Mouse (Mus musculus) MEL (cell line): ENCODE measurements at regions not wholly inside any gene's neighbourhood (a gene's known extent, or its start where the extent isn't known, plus 50 kb on each side); places are given as distances from the start of the nearest gene placed in this dataset.

Experiments used
- DNase-seq: peaks from one replicate; pipeline ENCODE4 v3.0.0; 2011; ENCODE audit warnings: low read depth, low spot score
- H3K27ac ChIP-seq: 2 replicates; pipeline ENCODE4 v1.5.1; 2012; ENCODE audit warnings: low read depth, mild to moderate bottlenecking, control low read depth, low read length, moderate library complexity; ENCODE audit not compliant: control insufficient read depth
- H3K27me3 ChIP-seq, 2 experiments: fragments of 150-350 bp in 1 of 2; sonication (generic) in 1 of 2; 2 replicates each; pipeline ENCODE4 v1.6.1; 2012; ENCODE audit warnings: low read length in 2 of 2, mild to moderate bottlenecking in 2 of 2, improper control_type of control experiment in 1 of 2, moderate library complexity in 1 of 2; ENCODE audit not compliant: insufficient read depth in 2 of 2, control insufficient read depth in 1 of 2
- H3K36me3 ChIP-seq, 2 experiments: 2 replicates each; pipeline ENCODE4 v1.6.1; 2012 to 2014; ENCODE audit warnings: low read length in 2 of 2, improper control_type of control experiment in 1 of 2, inconsistent platforms in 1 of 2, mild to moderate bottlenecking in 1 of 2; ENCODE audit not compliant: insufficient read depth in 2 of 2, control insufficient read depth in 1 of 2
- H3K4me1 ChIP-seq, 2 experiments: fragments of 150-350 bp in 1 of 2; sonication (generic) in 1 of 2; 2 replicates each; pipeline ENCODE4 v1.6.1; 2012; ENCODE audit warnings: low read length in 2 of 2, improper control_type of control experiment in 1 of 2, mild to moderate bottlenecking in 1 of 2; ENCODE audit not compliant: insufficient read depth in 2 of 2, control insufficient read depth in 1 of 2
- H3K4me3 ChIP-seq, 2 experiments: fragments of 150-350 bp in 1 of 2; sonication (generic) in 1 of 2; 2 replicates each; pipeline ENCODE4 v1.5.1; 2012; ENCODE audit warnings: low read depth in 2 of 2, low read length in 2 of 2, mild to moderate bottlenecking in 2 of 2, moderate library complexity in 2 of 2, control low read depth in 1 of 2, improper control_type of control experiment in 1 of 2; ENCODE audit not compliant: control insufficient read depth in 1 of 2, insufficient read depth in 1 of 2
- H3K79me2 ChIP-seq: 2 replicates; pipeline ENCODE4 v1.6.1; 2012; ENCODE audit warnings: mild to moderate bottlenecking, low read length, moderate library complexity; ENCODE audit not compliant: control insufficient read depth, poor library complexity, insufficient read depth
- H3K9ac ChIP-seq: 2 replicates; pipeline ENCODE4 v1.6.1; 2012; ENCODE audit warnings: low read depth, mild to moderate bottlenecking, control low read depth, low read length, moderate library complexity; ENCODE audit not compliant: control insufficient read depth, poor library complexity, severe bottlenecking
- H3K9me3 ChIP-seq: fragments of 150-350 bp; sonication (generic); replicated peaks from 2 replicates; pipeline ENCODE4 v1.6.1; 2012; ENCODE audit warnings: mild to moderate bottlenecking, low read length, improper control_type of control experiment, moderate library complexity; ENCODE audit not compliant: insufficient read depth
- BHLHE40 ChIP-seq: IDR thresholded peaks from 2 replicates; pipeline ENCODE4 v1.6.1; 2012; ENCODE audit warnings: low read depth, mild to moderate bottlenecking, inconsistent platforms, low read length, improper control_type of control experiment, borderline replicate concordance
- CHD1 ChIP-seq: IDR thresholded peaks from 2 replicates; pipeline ENCODE4 v1.6.1; 2012; ENCODE audit warnings: low read depth, mild to moderate bottlenecking, inconsistent platforms, low read length, improper control_type of control experiment
- CHD2 ChIP-seq: IDR thresholded peaks from 2 replicates; pipeline ENCODE4 v1.6.1; 2011; ENCODE audit warnings: low read length, improper control_type of control experiment
- CTCF ChIP-seq, 3 experiments: IDR thresholded peaks in 2 of 3; conservative IDR thresholded peaks in 1 of 3; 2 replicates each; pipeline ENCODE4 v1.5.1; 2011 to 2012; ENCODE audit warnings: low read length in 3 of 3, low read depth in 2 of 3, mild to moderate bottlenecking in 2 of 3, improper control_type of control experiment in 1 of 3, inconsistent platforms in 1 of 3, mixed read lengths in 1 of 3, moderate library complexity in 1 of 3; ENCODE audit not compliant: control insufficient read depth in 1 of 3, insufficient read depth in 1 of 3, poor library complexity in 1 of 3, severe bottlenecking in 1 of 3
- ELF1 ChIP-seq: IDR thresholded peaks from 2 replicates; pipeline ENCODE4 v1.6.1; 2014; ENCODE audit warnings: low read depth, mild to moderate bottlenecking, inconsistent platforms, low read length, improper control_type of control experiment, moderate library complexity
- EP300 ChIP-seq, 2 experiments: IDR thresholded peaks; 2 replicates each; pipeline ENCODE4 v1.6.1; 2011; ENCODE audit warnings: improper control_type of control experiment in 2 of 2, low read length in 2 of 2, low read depth in 1 of 2, mild to moderate bottlenecking in 1 of 2
- ETS1 ChIP-seq: IDR thresholded peaks from 2 replicates; pipeline ENCODE4 v1.6.1; 2012; ENCODE audit warnings: low read depth, mild to moderate bottlenecking, inconsistent platforms, low read length, improper control_type of control experiment, moderate library complexity
- JUND ChIP-seq: IDR thresholded peaks from 2 replicates; pipeline ENCODE4 v1.6.1; 2011; ENCODE audit warnings: low read depth, mild to moderate bottlenecking, improper control_type of control experiment, low read length
- KAT2A ChIP-seq: conservative IDR thresholded peaks from 2 replicates; pipeline ENCODE4 v1.6.1; 2012; ENCODE audit warnings: low read depth, low read length, improper control_type of control experiment, inconsistent platforms
- MAX ChIP-seq: IDR thresholded peaks from 2 replicates; pipeline ENCODE4 v1.6.1; 2011; ENCODE audit warnings: low read length, improper control_type of control experiment
- NELFE ChIP-seq: IDR thresholded peaks from 2 replicates; pipeline ENCODE4 v1.6.1; 2011; ENCODE audit warnings: low read depth, low read length, improper control_type of control experiment
- POLR2AphosphoS2 ChIP-seq: IDR thresholded peaks from 2 replicates; pipeline ENCODE4 v1.6.1; 2011; ENCODE audit warnings: low read length, improper control_type of control experiment
- RAD21 ChIP-seq: IDR thresholded peaks from 2 replicates; pipeline ENCODE4 v1.6.1; 2011; ENCODE audit warnings: mild to moderate bottlenecking, low read depth, low read length, improper control_type of control experiment
- TAL1 ChIP-seq: IDR thresholded peaks from 2 replicates; pipeline ENCODE4 v1.6.1; 2012; ENCODE audit warnings: mild to moderate bottlenecking, inconsistent platforms, low read length, moderate library complexity, mixed read lengths
- TBP ChIP-seq: IDR thresholded peaks from 2 replicates; pipeline ENCODE4 v1.8.0; 2011; ENCODE audit warnings: low read depth, low read length, improper control_type of control experiment
- TCF12 ChIP-seq: IDR thresholded peaks from 2 replicates; pipeline ENCODE4 v1.6.1; 2014; ENCODE audit warnings: low read depth, mild to moderate bottlenecking, inconsistent platforms, low read length, improper control_type of control experiment, moderate library complexity
- UBTF ChIP-seq: IDR thresholded peaks from 2 replicates; pipeline ENCODE4 v1.6.1; 2012; ENCODE audit warnings: low read depth, mild to moderate bottlenecking, inconsistent platforms, low read length, improper control_type of control experiment, moderate library complexity, borderline replicate concordance; ENCODE audit not compliant: insufficient read depth
- USF2 ChIP-seq, 2 experiments: IDR thresholded peaks; 2 replicates each; pipeline ENCODE4 v1.6.1; 2011 to 2012; ENCODE audit warnings: improper control_type of control experiment in 2 of 2, low read length in 2 of 2, borderline replicate concordance in 1 of 2, inconsistent platforms in 1 of 2, low read depth in 1 of 2, mild to moderate bottlenecking in 1 of 2; ENCODE audit not compliant: insufficient read depth in 1 of 2
- ZC3H11A ChIP-seq: IDR thresholded peaks from 2 replicates; pipeline ENCODE4 v1.6.1; 2012; ENCODE audit warnings: low read depth, mild to moderate bottlenecking, inconsistent platforms, low read length, improper control_type of control experiment
- ZKSCAN1 ChIP-seq: IDR thresholded peaks from 2 replicates; pipeline ENCODE4 v1.6.1; 2012; ENCODE audit warnings: low read depth, mild to moderate bottlenecking, inconsistent platforms, low read length, improper control_type of control experiment, moderate library complexity
- ZMIZ1 ChIP-seq: IDR thresholded peaks from 2 replicates; pipeline ENCODE4 v1.6.1; 2012; ENCODE audit warnings: low read depth, mild to moderate bottlenecking, inconsistent platforms, low read length, improper control_type of control experiment, moderate library complexity

GRCm38 (mm10) chr8:4838527-4838926 lies 59.2 kb upstream of the Shcbp1 start:
- H3K4me1 ChIP-seq: no peaks in the 10 kb centered on the region
- TF ChIP-seq TCF12: no peak
- no peak overlapping the region for H3K9ac ChIP-seq
- no peaks in the 10 kb centered on the region for H3K9me3 ChIP-seq
- H3K36me3 ChIP-seq: no peaks in the 10 kb centered on the region
- no peaks in the 10 kb centered on the region for H3K79me2 ChIP-seq
- H3K27ac ChIP-seq: no peak overlapping the region
- no peak for DNase-seq
- H3K27me3 ChIP-seq: no peaks in the 10 kb centered on the region
- no peak overlapping the region for H3K4me3 ChIP-seq

- Histone ChIP-seq H3K4me1 (no peaks in the 10 kb centered on the region), H3K9me3 (no peaks in the 10 kb centered on the region), H3K9ac (no peak overlapping the region), H3K4me3 (no peak overlapping the region), H3K27ac (no peak overlapping the region), H3K36me3 (no peaks in the 10 kb centered on the region), H3K79me2 (no peaks in the 10 kb centered on the region), H3K27me3 (no peaks in the 10 kb centered on the region)
- TF ChIP-seq CTCF (IDR thresholded peaks at IDR 0.05 in 2 of 3, conservative IDR thresholded peaks at IDR 0.05 in 1 of 3; ENCODE audit: control insufficient read depth in 1 of 3, insufficient read depth in 1 of 3, low read depth in 2 of 3, low read length in 3 of 3, poor library complexity in 1 of 3, severe bottlenecking in 1 of 3) (no peak), TBP (no peak), CHD2 (no peak), ZKSCAN1 (no peak), NELFE (no peak), TAL1 (no peak), EP300 (IDR thresholded peaks at IDR 0.05; ENCODE audit: low read depth in 1 of 2, low read length in 2 of 2) (no peak), ZMIZ1 (no peak)
- no peak for DNase-seq
Observed at GRCm38 (mm10) chr8:4837719-4838118, 58.4 kb upstream of the Shcbp1 start.

GRCm38 (mm10) chr8:4836651-4837050 lies 57.3 kb upstream of the Shcbp1 start:
- TF ChIP-seq MAX (no peak), ETS1 (no peak), ZC3H11A (no peak), RAD21 (no peak), USF2 (IDR thresholded peaks at IDR 0.05; ENCODE audit: borderline replicate concordance in 1 of 2, insufficient read depth in 1 of 2, low read depth in 1 of 2, low read length in 2 of 2) (no peak), POLR2AphosphoS2 (no peak), KAT2A (no peak), CHD1 (no peak), BHLHE40 (no peak), ELF1 (no peak), JUND (no peak), TAL1 (no peak), UBTF (no peak)
- Histone ChIP-seq H3K9ac (no peak overlapping the region), H3K79me2 (no peaks in the 10 kb centered on the region), H3K27me3 (no peaks in the 10 kb centered on the region), H3K9me3 (no peaks in the 10 kb centered on the region), H3K4me3 (no peak overlapping the region), H3K4me1 (no peaks in the 10 kb centered on the region), H3K27ac (no peak overlapping the region), H3K36me3 (no peaks in the 10 kb centered on the region)
- no peak for DNase-seq
